Mouse (Mus musculus) erythroblast, embryonic 14.5 days (primary cell): Measurements from ENCODE around the gene Lrrc4b.

ENCODE experiments used
- GATA1 ChIP-seq: IDR thresholded peaks from 2 replicates; pipeline ENCODE4 v1.6.1; 2012; ENCODE audit warnings: low read length, inconsistent platforms, mixed read lengths
- TAL1 ChIP-seq: IDR thresholded peaks from 3 replicates; pipeline ENCODE4 v1.6.1; 2012; ENCODE audit warnings: low read length, inconsistent platforms, mixed read lengths

DNA sequence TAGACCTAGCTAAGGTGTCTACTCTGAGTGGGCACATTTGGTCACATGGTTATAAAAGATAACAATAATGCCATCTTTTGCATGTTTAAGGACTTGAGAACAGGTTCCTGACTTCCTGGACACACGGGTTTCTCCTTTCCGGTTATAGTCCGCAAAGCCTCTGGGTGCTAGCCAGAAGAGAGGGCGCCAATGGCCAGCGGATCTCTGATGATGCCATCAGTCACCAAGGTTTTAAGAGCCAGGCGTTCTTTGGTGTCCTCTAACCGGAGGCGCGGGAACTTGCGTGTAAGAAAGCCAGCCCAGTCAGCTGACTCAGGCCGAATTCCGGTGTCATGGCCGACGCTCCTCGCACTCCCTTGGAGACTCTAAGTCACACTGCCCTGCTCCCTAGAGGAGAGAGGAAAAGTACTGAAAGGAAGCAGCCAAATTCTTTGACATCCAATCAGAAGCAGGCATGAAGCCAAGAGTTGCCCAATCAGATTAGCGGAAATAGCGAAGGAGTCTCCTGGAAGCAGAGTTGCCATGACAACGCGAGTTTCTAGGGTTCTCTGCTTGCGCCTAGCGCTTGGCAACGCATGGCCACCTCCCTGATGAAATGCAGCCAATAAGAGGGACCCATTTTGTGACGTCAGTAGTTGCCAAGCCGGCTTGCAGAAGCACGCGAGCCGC is 23.3 kb upstream of the Lrrc4b start:
- TF ChIP-seq TAL1 (no peak), GATA1 (peak; percentile 20; the same call in 1 of the 2 replicates)
